ENCODE assay signal across 13 mouse cellular contexts in the genomic region with DNA sequence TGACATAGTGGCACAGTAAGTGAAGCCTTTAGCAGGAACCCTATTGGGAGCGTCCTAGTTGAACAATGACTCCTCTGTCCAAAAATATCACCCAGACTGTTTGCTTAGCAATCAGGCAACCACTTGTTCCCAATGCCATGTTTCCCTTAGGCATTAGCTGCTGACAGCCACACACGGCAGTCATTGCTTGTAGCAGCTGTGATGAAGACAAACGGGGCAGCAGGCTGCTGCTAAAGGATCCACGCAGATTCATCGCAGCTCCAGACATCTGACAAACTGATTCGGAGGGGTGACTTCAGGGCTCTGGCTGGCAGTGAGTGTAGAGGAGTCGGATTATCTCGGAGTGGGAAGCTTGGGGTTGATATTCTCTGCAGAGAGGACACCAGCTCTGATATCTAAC.
DNase-seq lines count a peak whose midpoint lies in the region; ATAC-seq and TF ChIP-seq lines count a peak whose summit lies in the region.
"Had no signal": no experiment of that assay in that cellular context is flagged by ENCODE, and none has a peak within 500 bp of the region (broad histone marks: within the 10 kb centered on the region; RNA-seq: fewer than 3 reads in every experiment).

No protein-coding gene starts in this region.

- no peak overlapping the region for H3K4me3 ChIP-seq in forebrain, postnatal 0 days (ENCODE audit: low read depth, low read length)
- no peak overlapping the region for H3K4me3 ChIP-seq in forebrain, embryonic 13.5 days
- H3K4me3 ChIP-seq in lung, postnatal 0 days (ENCODE audit: low read depth, low read length) = no peak overlapping the region
- no peak overlapping the region for H3K4me3 ChIP-seq in forebrain, embryonic 12.5 days (replicated peaks)
- H3K4me3 ChIP-seq in forebrain, embryonic 15.5 days = no peak overlapping the region
- H3K4me3 ChIP-seq: embryonic facial prominence, embryonic 12.5 days; limb, embryonic 15.5 days had no signal

- ATAC-seq in forebrain, postnatal 0 days = peak; percentile 72
- no peak for ATAC-seq in forebrain, embryonic 13.5 days
- no peak for ATAC-seq in lung, postnatal 0 days
- ATAC-seq in forebrain, embryonic 12.5 days (ENCODE audit: low FRiP score) = no peak
- no peak for ATAC-seq in forebrain, embryonic 15.5 days (replicated peaks)

- H3K9me3 ChIP-seq in forebrain, postnatal 0 days (ENCODE audit: low read length) = no peaks in the 10 kb centered on the region
- no peaks in the 10 kb centered on the region for H3K9me3 ChIP-seq in forebrain, embryonic 13.5 days (replicated peaks)
- no peaks in the 10 kb centered on the region for H3K9me3 ChIP-seq in lung, postnatal 0 days (ENCODE audit: low read length)
- H3K9me3 ChIP-seq in forebrain, embryonic 12.5 days = no peaks in the 10 kb centered on the region
- no peaks in the 10 kb centered on the region for H3K9me3 ChIP-seq in forebrain, embryonic 15.5 days
- H3K9me3 ChIP-seq: embryonic facial prominence, embryonic 12.5 days; limb, embryonic 15.5 days had no signal

- whole genome bisulfite sequencing in forebrain, postnatal 0 days = 53% methylated on average over 8 of the region's 8 CpGs
- WGBS in forebrain, embryonic 13.5 days = 78% methylated on average over 8 of the region's 8 CpGs
- WGBS in lung, postnatal 0 days = 20% methylated on average over 8 of the region's 8 CpGs
- 81% methylated on average over 8 of the region's 8 CpGs for WGBS in forebrain, embryonic 12.5 days
- WGBS in forebrain, embryonic 15.5 days = 67% methylated on average over 8 of the region's 8 CpGs

- no peak for TF ChIP-seq CTCF in forebrain, postnatal 0 days (IDR thresholded peaks at IDR 0.05; ENCODE audit: low read depth)
- TF ChIP-seq CTCF in lung, postnatal 0 days (IDR thresholded peaks at IDR 0.05) = no peak

- no peak overlapping the region for H3K9ac ChIP-seq in forebrain, postnatal 0 days
- no peak overlapping the region for H3K9ac ChIP-seq in forebrain, embryonic 13.5 days
- no peak overlapping the region for H3K9ac ChIP-seq in lung, postnatal 0 days (replicated peaks; ENCODE audit: low read depth)
- no peak overlapping the region for H3K9ac ChIP-seq in forebrain, embryonic 12.5 days
- no peak overlapping the region for H3K9ac ChIP-seq in forebrain, embryonic 15.5 days (replicated peaks)
- H3K9ac ChIP-seq: embryonic facial prominence, embryonic 12.5 days; limb, embryonic 15.5 days had no signal

- no peaks in the 10 kb centered on the region for H3K36me3 ChIP-seq in forebrain, postnatal 0 days (ENCODE audit: insufficient read depth)
- H3K36me3 ChIP-seq in forebrain, embryonic 13.5 days (ENCODE audit: poor library complexity, severe bottlenecking) = no peaks in the 10 kb centered on the region
- no peaks in the 10 kb centered on the region for H3K36me3 ChIP-seq in lung, postnatal 0 days (ENCODE audit: insufficient read depth, low read length)
- H3K36me3 ChIP-seq in forebrain, embryonic 12.5 days (replicated peaks) = no peaks in the 10 kb centered on the region
- no peaks in the 10 kb centered on the region for H3K36me3 ChIP-seq in forebrain, embryonic 15.5 days
- H3K36me3 ChIP-seq: embryonic facial prominence, embryonic 12.5 days; limb, embryonic 15.5 days had no signal

- no peak overlapping the region for H3K27ac ChIP-seq in forebrain, postnatal 0 days (ENCODE audit: low read depth, low read length)
- H3K27ac ChIP-seq in forebrain, embryonic 13.5 days = no peak overlapping the region
- H3K27ac ChIP-seq in lung, postnatal 0 days (ENCODE audit: low read length) = no peak overlapping the region
- H3K27ac ChIP-seq in forebrain, embryonic 12.5 days = no peak overlapping the region
- H3K27ac ChIP-seq in forebrain, embryonic 15.5 days (replicated peaks) = no peak overlapping the region
- H3K27ac ChIP-seq: embryonic facial prominence, embryonic 12.5 days; limb, embryonic 15.5 days had no signal

- no peaks in the 10 kb centered on the region for H3K27me3 ChIP-seq in forebrain, postnatal 0 days (ENCODE audit: insufficient read depth, low read length)
- no peaks in the 10 kb centered on the region for H3K27me3 ChIP-seq in forebrain, embryonic 13.5 days
- no peaks in the 10 kb centered on the region for H3K27me3 ChIP-seq in lung, postnatal 0 days (replicated peaks; ENCODE audit: insufficient read depth, low read length)
- no peaks in the 10 kb centered on the region for H3K27me3 ChIP-seq in forebrain, embryonic 12.5 days
- H3K27me3 ChIP-seq in forebrain, embryonic 15.5 days = no peaks in the 10 kb centered on the region
- H3K27me3 ChIP-seq: embryonic facial prominence, embryonic 12.5 days had no signal

- DNase-seq in forebrain, postnatal 0 days = no peak
- DNase-seq in lung, postnatal 0 days (ENCODE audit: low spot score) = peak; percentile 6
- DNase-seq in lung, postnatal 14 days = no peak
- DNase-seq in forelimb bud, embryonic 11.5 days (ENCODE audit: low read depth, low spot score) = peak; percentile 16
- DNase-seq in mesoderm, embryonic 11.5 days (ENCODE audit: low read depth, low spot score) = peak; percentile 72
- DNase-seq: cerebellum, adult 9-10 months; gastrocnemius, postnatal 36 days; lung, adult 18-20 months had no signal

- no peak overlapping the region for H3K4me2 ChIP-seq in forebrain, postnatal 0 days (ENCODE audit: low read depth)
- no peak overlapping the region for H3K4me2 ChIP-seq in forebrain, embryonic 13.5 days
- H3K4me2 ChIP-seq in lung, postnatal 0 days (replicated peaks; ENCODE audit: low read depth, low read length) = no peak overlapping the region
- H3K4me2 ChIP-seq in forebrain, embryonic 12.5 days = no peak overlapping the region
- H3K4me2 ChIP-seq in forebrain, embryonic 15.5 days (replicated peaks) = no peak overlapping the region
- H3K4me2 ChIP-seq: embryonic facial prominence, embryonic 12.5 days; limb, embryonic 15.5 days had no signal

- H3K4me1 ChIP-seq in forebrain, postnatal 0 days (ENCODE audit: insufficient read depth) = no peaks in the 10 kb centered on the region
- H3K4me1 ChIP-seq in forebrain, embryonic 13.5 days = peaks cover 11% of the 10 kb centered on the region
- no peaks in the 10 kb centered on the region for H3K4me1 ChIP-seq in lung, postnatal 0 days (ENCODE audit: insufficient read depth, low read depth, low read length)
- H3K4me1 ChIP-seq in forebrain, embryonic 12.5 days = peaks cover 11% of the 10 kb centered on the region
- H3K4me1 ChIP-seq in forebrain, embryonic 15.5 days = peaks cover 7% of the 10 kb centered on the region; the same call in 1 of the 2 replicates
- H3K4me1 ChIP-seq: embryonic facial prominence, embryonic 12.5 days; limb, embryonic 15.5 days had no signal

- TF ChIP-seq EP300 in lung, postnatal 0 days (IDR thresholded peaks at IDR 0.05) = no peak

Comparison
In these comparisons a context has a peak if more than half of its experiments do, and no peak if none do; other contexts are left out.
1. DNase-seq: peak in lung, postnatal 0 days (single experiment), forelimb bud, embryonic 11.5 days (single experiment) and mesoderm, embryonic 11.5 days (single experiment); none in forebrain, postnatal 0 days (single experiment) and lung, postnatal 14 days (single experiment).